Mouse (Mus musculus) lung, postnatal 0 days (tissue): ENCODE measurements at regions not wholly inside any gene's neighbourhood (a gene's known extent, or its start where the extent isn't known, plus 50 kb on each side); places are given as distances from the start of the nearest gene placed in this dataset.

ENCODE experiments used
- CTCF ChIP-seq: IDR thresholded peaks from 2 replicates; pipeline ENCODE4 v1.5.1; 2016; ENCODE audit warnings: antibody characterized with exemption, mild to moderate bottlenecking
- EP300 ChIP-seq: IDR thresholded peaks from 2 replicates; pipeline ENCODE4 v1.6.1; 2016; ENCODE audit warnings: antibody characterized with exemption, mild to moderate bottlenecking, control low read depth

- TF ChIP-seq CTCF (no peak), EP300 (no peak)
Observed at GRCm38 (mm10) chr5:73851501-73851900, 200.3 kb downstream of the Spata18 start.
